Mouse (Mus musculus): ENCODE data around the gene Vwa1.
"Not testable (repeated sequence)": the region's sequence is repeated elsewhere in the genome, so short reads cannot be mapped to it uniquely, and the experiment has no call there.

Gene Vwa1

DNA sequence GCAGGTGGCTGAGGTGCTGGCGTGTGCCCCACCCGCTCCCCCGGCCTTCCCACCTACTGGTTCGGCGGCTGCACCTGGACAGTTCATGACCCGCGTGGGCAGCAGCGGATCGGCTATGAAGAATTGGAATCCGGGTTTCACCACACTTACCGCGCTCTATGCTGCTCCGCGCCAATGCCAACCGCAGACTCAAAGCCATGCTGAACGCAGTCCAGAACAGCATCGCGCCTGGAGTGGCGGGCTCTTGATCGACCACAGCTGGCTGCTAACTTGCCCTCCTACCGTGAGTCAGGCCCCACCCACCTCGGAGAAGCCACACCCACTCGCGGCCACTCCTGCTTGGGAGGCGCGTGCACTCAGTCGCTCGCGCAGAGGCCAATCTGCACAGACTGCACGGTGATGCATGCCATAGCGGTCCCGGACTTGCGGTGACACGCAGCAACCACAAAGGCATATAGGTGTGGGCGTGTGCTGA is at the start of gene Vwa1:
Vwa1 (minus strand) TSS at position 419 of the 475 bp plus-strand sequence.
- in situ Hi-C loops (cut with MboI, MseI): no loop called here

DNA sequence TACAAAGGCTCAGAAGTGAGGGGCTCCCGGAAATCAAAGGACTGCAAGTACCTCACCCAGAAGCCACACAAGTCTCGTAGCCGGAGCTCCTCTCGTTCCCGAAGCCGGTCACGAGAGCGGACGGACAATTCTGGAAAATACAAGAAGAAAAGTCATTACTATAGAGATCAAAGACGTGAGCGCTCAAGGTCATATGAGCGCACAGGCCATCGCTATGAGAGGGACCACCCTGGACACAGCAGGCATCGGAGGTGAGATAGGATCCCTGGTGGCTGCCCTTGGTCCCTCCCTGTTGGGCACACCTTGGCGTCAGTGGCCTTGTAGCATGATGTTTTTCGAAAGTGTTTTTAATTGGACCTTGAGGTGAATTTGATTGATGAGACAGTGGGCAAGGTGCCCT is 48.9 kb upstream of the Vwa1 start:
- in situ Hi-C loops (cut with MboI, MseI): no loop called here

DNA sequence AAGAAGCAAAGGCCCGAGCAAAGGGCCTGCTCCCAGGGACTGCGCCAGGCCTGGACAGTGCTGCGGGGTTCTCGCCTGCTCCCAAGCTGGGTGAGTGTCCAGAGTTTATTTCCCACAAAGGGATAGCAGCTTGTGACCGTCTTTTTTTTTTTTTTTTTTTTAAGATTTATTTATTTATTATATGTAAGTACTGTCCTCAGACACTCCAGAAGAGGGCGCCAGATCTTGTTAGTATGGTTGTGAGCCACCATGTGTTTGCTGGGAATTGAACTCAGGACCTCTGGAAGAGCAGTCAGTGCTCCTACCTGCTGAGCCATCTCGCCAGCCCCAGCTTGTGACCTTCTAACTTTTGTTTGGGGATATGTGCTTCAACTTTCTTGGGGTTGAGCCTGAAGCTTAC is 46.5 kb upstream of the Vwa1 start:
- in situ Hi-C loops (cut with MboI, MseI): no loop called here

DNA sequence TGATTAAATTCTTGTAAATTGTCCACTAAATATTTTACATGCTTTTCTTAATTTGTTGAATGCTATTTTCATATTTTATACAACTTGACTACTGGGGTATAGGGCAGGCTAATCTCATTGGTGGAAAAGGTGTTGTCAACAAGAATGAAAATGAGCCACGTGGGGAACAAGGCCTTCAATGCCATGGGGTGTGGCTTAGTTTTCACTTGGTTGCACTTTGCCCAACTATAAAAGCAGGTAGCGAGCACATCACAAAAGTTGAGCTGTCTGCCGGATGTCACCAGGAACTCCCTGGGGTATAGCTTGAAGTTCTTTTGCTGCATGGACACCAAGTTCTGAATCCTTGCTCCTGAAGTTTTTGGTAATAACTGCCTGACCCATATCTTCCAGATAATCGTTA is 43.0 kb upstream of the Vwa1 start:
- in situ Hi-C loops (cut with MboI, MseI): no loop called here

DNA sequence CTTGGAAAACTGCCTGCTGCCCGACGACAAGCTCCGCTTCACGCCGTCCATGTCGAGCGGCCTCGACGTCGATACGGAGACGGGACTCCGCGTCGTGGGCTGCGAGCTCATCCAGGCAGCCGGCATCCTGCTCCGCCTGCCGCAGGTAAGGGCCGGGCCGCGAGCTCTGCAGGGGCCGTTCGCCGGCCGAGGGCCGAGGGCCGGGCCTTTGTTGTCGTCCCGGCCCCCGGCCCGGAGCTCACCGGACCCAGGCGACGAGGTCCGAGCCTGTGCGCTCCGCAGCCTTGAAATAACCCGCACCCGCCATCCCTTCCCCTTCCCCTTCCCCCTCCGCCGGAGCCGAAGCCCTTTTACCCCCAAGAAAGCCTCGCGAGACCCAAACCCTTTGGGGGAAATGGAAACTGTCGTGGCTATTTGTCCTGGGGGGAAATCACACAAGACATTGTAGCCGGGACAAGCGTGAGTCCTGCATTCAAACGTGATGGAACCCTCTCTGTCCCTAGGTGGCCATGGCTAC is 38.2 kb upstream of the Vwa1 start:
- in situ Hi-C loops (cut with MboI, MseI): no loop called here

DNA sequence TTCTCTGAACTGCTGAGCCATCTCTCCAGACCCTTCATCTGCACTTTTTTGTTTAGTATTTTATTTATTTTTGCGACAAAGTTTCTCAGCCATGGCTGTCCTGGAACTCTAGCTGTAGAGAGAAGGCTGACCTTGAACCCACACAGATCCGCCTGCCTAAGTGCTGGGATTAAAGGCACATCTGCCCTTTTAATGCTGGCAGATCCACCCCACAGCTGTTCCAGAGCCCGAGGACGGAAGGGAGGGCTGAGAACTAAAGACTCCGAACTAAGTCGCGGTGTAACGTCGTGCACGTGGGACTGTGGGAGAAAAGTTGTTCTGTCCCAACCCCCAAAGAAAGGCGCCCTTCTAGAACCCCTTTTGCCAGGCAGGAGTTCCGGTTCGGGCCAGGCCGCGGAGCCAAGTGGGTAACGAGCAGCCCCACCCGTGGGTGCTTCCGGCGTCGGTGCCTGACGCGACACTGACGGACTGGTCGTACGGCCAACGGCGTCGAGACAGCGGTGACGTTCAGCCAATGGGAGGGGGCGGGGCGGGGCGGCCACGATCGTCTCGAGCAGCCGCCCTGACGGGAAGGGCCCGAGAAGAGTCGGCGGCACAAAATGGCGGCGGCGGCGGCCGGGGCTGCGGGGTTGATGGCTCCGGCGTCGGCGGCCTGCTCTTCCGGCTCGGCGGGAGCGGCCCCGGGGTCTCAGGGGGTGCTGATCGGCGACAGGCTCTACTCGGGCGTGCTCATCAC is 37.6 kb upstream of the Vwa1 start, which contains the start of gene Ccnl2:
Ccnl2 (plus strand) TSS at position 561 of the 736 bp plus-strand sequence.
- in situ Hi-C loops (cut with MboI, MseI): no loop called here

DNA sequence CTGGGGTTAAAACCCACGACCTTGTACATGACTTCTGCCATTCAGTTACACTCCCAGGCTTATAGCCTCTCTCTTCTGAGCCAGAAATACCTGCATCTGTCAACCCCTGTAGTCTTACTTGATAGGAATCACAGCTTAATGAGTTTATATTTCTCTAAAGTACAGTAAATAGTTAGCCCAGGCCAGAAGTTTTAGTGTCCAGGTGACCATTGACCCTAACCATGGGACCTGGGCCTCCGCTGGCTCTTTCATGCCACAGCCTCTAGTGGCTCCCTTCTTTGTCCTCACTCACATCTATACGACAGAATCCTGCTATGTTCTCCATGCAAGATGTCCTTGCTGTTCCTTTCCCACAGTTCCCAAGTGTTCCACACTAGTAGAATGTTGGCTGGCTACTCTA is 33.3 kb upstream of the Vwa1 start:
- in situ Hi-C loops (cut with MboI, MseI): no loop called here

DNA sequence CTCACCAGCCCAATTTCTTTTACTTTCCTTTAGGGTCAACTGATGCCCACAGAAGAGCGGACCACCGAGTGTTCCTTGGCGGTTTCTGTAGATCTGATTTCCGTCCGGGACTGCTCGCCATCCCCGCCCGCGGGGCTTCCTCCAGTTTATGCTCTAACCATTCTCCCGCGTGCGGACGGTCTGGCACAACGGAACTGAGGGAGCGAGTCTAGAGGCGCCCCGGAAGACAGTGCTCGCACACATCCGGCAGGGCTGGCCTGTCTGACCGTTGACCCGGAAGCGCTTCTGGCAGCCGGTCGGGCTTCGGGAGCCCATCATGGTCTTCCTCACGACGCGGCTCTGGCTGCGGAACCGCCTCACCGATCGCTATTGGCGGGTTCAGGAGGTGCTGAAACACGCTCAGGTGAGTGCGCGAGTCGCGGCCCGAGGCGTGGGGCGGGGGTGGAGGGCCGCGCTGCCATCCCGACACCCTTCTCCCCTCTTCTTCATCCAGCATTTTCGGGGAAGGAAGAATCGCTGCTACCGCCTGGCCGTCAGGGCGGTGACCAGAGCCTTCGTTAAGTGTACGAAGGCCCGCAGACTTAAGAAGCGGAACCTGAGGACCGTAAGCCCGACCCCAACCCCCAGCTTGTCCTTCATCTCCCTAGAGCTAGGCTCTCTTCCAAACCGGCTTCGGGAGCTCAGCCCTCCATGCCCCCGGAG is 29.0 kb upstream of the Vwa1 start:
- in situ Hi-C loops (cut with MboI, MseI): no loop called here

DNA sequence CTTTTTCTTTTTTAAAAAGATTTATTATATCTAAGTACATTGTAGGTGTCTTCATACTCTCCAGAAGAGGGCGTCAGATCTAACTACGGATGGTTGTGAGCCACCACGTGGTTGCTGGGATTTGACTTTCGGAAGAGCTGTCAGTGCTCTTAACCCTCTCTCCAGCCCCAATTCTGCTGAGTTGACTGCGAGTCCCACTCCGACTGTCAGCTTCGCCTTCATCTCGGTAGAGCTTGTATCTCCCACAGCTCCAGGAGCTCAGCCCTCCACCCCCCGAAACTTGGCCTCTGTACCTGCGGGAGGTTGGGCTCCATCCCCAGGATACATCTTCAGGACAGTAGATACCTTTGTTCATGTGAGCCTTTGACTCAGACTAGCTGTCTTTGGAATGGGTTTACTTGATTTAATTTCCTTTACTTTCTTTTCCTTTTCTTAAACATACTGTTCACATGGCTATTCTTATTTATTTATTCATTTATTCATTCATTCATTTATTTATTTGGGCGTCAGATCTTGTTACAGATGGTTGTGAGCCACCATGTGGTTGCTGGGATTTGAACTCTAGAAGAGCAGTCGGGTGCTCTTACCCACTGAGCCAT is 28.3 kb upstream of the Vwa1 start, which contains the start of gene Mrpl20:
Mrpl20 (plus strand) TSS at position 138 of the 599 bp plus-strand sequence.
- in situ Hi-C loops (cut with MboI, MseI): no loop called here

DNA sequence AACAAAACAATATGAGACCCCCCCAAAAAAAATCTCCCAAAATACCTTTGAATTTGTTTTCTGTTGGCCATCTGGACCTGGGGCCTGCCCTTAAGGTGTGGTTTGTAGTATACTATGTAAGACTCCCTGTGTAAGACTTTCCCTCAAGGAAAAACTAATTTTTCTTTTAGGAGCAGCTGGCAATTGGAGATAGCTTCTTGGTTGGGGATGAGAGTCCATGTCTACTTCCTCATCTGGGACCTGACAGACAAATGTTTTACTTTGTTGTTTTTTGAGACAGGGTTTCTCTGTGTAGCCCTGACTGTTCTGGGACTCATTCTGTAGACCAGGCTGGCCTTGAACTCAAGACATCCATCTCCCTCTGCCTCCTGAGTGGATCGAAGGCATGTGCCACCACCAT is 27.6 kb upstream of the Vwa1 start:
- in situ Hi-C loops (cut with MboI, MseI): no loop called here

DNA sequence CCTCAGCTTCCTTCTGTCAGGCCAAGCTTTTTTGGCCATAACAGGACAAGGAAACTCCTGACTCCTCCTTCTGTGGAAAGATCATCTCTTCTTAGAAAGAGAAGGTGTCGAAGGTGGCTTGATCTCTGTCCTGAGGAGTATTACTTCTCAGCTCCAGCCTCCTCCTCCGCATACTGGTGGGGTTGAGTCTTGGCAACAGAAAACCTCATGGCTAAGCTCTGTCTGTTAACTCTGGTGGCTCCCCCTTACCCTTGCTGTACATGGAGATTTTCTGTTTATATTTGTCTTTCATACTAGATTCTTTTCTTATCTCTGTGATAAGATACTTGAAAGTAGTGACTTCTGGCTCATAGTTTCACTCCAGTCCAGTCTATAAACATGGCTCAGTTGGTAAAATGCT is 19.2 kb upstream of the Vwa1 start:
- in situ Hi-C loops (cut with MboI, MseI): no loop called here

DNA sequence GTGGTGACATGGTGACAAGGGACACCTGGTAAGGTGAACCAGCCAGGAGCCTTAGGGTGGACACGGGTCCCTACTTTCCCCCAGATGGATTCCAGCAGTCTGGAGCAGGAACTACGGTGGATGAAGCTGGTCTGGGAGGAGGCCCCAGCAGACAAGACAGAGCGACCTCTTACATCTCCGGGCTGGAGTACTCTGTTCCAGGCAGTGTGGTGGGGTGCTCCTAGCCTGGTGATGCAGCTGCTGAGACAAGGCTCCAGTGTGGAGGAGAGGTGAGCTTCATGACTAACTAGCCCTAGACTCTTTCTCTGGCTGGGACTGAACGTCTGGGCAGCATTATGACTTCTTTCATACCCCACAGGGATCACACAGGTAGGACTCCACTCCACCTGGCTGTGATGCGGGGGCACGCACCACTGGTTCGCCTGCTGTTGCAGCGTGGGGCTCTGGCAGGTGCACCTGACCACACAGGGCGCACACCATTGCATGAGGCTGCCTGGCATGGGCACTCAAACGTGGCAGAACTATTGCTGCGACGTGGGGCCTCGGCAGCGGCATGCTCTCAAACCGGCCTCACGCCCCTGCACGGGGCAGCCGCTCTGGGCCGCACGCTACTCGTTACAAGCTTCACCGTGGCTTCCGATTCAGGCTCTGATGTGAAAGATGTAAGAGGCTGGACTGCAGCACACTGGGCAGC is 16.9 kb upstream of the Vwa1 start:
- in situ Hi-C loops (cut with MboI, MseI): no loop called here

DNA sequence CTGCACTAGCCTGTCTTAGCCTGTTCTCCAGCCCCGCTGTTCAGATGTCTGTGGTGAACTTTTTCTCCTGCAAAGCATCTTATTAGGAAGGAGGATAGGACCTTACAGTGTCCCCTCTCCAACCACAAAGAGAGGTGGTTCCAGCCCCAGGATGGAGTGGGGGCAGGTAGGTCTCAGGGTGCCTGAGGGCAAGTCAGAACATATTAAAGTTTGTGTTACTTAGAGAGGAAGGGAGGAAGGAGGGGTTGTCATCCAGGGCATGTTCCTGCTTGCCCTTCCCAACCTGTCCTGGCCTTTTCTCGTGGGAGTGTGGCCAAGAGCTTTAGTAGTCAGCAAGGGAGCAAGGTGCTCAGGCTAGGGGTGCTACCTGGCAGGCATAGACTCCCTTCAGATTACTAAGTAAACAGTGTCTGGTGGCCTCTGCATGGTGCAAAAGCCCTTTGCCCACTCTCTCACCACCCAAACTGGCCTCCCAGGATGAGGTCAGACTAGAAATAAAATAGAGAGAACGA is 16.2 kb upstream of the Vwa1 start:
- in situ Hi-C loops (cut with MboI, MseI): no loop called here

DNA sequence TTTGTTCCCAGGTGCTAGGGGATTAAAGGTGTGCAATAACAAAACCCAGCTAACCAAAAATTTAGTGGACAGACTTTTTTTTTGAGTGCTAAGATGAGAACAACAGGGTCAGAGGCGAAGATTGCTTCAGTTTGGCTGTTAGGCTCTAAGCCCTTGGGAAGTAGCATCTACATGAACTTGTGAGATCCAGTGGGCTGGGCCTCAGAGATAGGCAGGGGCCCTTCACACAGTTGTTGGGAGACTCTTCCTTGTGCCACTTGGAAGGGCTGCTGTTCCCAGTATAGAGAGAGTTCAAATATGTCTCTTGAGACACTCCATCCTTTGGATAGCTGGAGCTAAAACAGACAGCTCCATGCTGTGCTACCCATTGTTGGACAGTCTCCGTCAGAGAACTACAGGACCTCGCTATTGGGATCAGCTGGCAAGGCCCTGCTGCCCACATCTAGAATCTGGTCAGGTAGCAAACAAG is 15.6 kb upstream of the Vwa1 start, which contains the start of gene Ankrd65:
Ankrd65 (plus strand) TSS at position 419 of the 469 bp plus-strand sequence.
- in situ Hi-C loops (cut with MboI, MseI): no loop called here

DNA sequence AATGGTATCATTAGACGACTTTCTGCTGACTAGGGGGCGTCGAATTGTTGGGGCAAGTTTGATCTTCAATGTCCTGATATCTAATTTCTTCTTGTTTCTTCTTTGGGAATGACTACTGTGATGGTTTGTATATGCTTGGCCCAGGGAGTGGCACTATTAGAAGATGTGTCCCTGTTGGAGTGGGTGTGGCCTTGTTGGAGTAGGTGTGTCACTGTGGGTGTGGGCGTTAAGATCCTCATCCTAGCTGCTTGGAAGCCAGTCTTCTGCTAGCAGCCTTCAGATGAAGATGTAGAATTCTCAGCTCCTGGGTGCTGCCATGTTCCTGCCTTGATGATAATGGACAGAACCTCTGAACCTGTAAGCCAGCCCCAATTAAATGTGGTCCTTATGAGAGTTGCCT is 14.3 kb upstream of the Vwa1 start:
- in situ Hi-C loops (cut with MboI, MseI): not testable (repeated sequence)

DNA sequence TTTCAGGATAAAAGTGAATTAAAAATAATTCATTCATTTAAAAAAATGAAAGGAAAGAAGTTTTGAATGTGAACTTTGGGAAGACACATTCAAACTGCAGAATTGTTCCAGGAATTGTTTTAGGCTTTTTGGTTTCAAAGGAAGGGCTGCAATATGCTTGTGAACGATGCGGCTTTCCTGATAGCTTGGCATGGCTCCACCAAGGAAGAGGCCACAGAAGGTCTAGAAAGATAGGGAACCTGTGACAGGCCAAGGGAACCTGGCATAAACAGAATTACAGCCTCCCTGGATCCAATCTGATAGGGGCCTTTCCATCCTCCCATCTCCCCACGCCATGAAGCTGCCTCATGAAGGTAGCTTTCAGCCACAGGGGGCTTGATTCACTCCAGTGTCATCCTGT is 13.8 kb upstream of the Vwa1 start:
- in situ Hi-C loops (cut with MboI, MseI): no loop called here

DNA sequence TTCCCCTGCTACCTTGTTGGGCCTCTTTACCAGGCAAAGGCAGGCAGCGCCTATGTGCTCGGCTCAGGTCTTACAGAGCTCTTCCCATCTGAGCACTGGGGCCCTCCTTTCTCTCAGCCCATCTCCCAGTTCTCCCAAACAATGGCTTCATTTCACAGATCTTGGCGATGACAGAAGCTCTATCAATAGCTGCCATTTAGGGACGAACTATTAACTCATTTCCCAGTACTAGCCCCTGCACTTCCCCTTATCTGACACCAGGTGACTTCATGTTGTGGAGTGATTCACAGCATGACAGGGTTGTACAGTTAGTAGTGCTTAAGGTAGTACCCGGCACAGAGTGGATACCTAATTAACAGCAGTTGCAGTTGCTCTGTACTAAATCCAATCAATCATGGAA is 11.3 kb upstream of the Vwa1 start, which contains the start of gene Tmem88b:
Tmem88b (minus strand) TSS at position 56 of the 400 bp plus-strand sequence.
- in situ Hi-C loops (cut with MboI, MseI): no loop called here

DNA sequence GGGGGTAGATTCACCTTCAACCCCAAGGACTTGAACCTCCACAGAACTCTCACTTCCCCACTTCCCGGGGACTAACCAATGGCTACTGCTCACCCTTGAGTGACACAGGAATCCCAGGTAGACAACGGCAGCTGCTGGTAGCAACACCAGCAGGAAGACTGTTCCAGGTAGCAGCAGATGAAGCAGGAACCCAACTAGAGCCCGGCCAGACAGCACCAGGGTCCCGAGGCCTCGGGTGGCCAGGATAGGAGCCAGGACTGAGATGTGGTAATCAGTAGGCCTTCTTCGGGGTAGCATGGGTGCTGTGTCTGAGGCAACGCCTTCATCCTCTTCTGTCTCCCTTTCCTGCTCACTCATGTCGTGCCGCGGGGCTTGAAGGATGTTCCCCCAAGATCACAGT is 10.7 kb upstream of the Vwa1 start:
- in situ Hi-C loops (cut with MboI, MseI): no loop called here

DNA sequence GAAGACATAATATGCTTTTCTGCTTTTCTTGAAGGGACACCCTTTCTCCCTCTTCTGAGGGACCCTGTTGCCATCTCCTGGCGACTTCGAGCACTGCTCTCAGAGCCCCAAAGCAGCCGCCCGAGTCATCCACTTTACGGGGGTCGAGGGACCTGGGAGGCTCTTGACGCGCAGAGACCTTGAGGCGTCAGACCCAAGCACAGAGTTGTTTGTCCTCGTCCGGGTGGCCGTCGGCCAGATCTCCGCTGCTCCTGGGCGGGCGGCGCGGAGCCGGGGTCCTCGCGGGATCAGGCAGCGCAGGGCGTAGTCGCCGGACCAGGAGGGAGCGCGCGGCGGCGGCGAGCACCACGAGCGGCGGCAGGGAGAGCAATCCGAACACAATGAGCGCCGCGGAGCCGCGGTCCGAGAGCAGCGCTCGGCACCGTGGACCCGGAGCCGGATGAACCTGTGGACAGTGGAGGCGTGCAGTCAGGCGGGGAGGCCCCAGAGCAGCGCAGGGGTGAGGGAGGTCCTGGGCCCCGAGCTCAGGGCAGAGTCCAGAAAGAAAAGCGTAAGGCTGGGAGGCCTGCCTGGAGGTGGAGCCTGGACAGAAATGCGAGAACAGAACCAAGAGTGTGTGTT is 9.7 kb upstream of the Vwa1 start:
- in situ Hi-C loops (cut with MboI, MseI): no loop called here

DNA sequence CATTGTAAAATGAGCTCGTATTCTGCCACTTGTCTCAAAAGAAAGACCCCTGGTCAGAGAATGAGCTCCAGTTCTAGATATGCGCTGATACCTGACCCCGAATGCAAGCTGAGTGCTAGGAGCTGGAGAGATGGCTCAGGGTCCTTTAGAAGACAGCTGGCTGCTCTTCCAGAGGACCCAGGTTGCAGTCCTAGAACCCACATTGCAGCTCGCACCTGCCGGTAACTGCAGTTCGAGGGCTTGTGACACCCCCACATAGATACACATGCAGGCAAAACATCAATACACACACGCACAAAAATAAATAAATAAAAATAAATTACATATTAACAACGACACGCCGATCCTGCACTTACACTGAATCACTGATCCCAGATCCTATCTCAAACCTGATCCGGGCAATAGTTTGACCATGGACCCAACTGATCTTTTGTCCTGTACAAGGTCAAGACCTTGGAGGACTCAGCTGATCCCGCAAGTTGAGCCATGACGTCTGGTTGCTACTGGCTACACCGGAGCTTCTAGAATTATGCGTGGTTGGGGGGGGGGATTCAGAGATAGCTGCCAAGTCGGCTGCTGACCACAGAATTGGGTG is 9.1 kb upstream of the Vwa1 start:
- in situ Hi-C loops (cut with MboI, MseI): no loop called here
